Mouse (Mus musculus): ENCODE measurements at regions not wholly inside any gene's neighbourhood (a gene's known extent, or its start where the extent isn't known, plus 50 kb on each side); places are given as distances from the start of the nearest gene placed in this dataset.

- DNase-seq (ENCODE audit: low spot score) (no peak), ATAC-seq (ENCODE audit: low FRiP score) (no peak)
- WGBS: 89% methylated on average over 5 of the region's 5 CpGs
- Histone ChIP-seq H3K9ac (ENCODE audit: low read depth, low read length) (no peak overlapping the region), H3K4me2 (replicated peaks; ENCODE audit: low read depth, low read length) (no peak overlapping the region), H3K4me1 (replicated peaks; ENCODE audit: control insufficient read depth, insufficient read depth, low read length) (no peaks in the 10 kb centered on the region), H3K27ac (ENCODE audit: low read depth, low read length) (no peak overlapping the region), H3K4me3 (ENCODE audit: low read depth, low read length) (no peak overlapping the region), H3K36me3 (ENCODE audit: control insufficient read depth, insufficient read depth, low read length) (no peaks in the 10 kb centered on the region), H3K9me3 (ENCODE audit: control insufficient read depth, low read length) (no peaks in the 10 kb centered on the region), H3K27me3 (ENCODE audit: control insufficient read depth, insufficient read depth, low read length) (no peaks in the 10 kb centered on the region)
These were observed 148.0 kb downstream of the Tle3 start for GRCm38 (mm10) chr9:61520136-61520535.

GRCm38 (mm10) chr9:61517906-61518305 lies 145.7 kb downstream of the Tle3 start:
- no peak overlapping the region for H3K4me3 ChIP-seq (ENCODE audit: low read depth, low read length)
- no peaks in the 10 kb centered on the region for H3K4me1 ChIP-seq (replicated peaks; ENCODE audit: control insufficient read depth, insufficient read depth, low read length)
- H3K4me2 ChIP-seq (replicated peaks; ENCODE audit: low read depth, low read length): no peak overlapping the region
- H3K27me3 ChIP-seq (ENCODE audit: control insufficient read depth, insufficient read depth, low read length): no peaks in the 10 kb centered on the region
- ATAC-seq (ENCODE audit: low FRiP score) (no peak), DNase-seq (ENCODE audit: low spot score) (no peak)
- WGBS: 87% methylated on average over 7 of the region's 7 CpGs
- no peaks in the 10 kb centered on the region for H3K9me3 ChIP-seq (ENCODE audit: control insufficient read depth, low read length)
- H3K27ac ChIP-seq (ENCODE audit: low read depth, low read length): no peak overlapping the region
- no peak overlapping the region for H3K9ac ChIP-seq (ENCODE audit: low read depth, low read length)
- no peaks in the 10 kb centered on the region for H3K36me3 ChIP-seq (ENCODE audit: control insufficient read depth, insufficient read depth, low read length)

DNA sequence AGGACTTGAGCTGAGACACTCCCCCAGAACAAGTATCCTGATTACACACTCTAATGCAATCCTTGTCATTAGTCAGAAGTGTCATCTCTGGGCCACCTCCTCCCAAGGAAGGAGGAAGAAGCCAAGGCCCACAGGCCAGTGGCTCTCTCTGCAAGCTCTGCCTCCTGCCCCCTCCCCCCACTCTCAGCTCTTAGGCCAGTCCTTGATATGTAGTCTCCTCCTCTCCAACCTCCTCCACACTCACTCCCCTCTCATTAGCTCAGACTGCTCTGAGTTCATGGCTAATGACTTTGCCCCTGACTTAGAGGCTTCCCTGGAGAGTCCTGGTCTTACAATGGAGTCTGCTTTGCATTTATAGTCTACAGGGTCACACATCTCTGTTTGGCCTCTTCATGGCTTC lies 139.3 kb downstream of the Tle3 start:
- Histone ChIP-seq H3K36me3 (ENCODE audit: control insufficient read depth, insufficient read depth, low read length) (no peaks in the 10 kb centered on the region), H3K9ac (ENCODE audit: low read depth, low read length) (no peak overlapping the region), H3K4me2 (replicated peaks; ENCODE audit: low read depth, low read length) (no peak overlapping the region), H3K27ac (ENCODE audit: low read depth, low read length) (peak overlapping the region; percentile 31; the same call in 1 of the 2 replicates), H3K27me3 (ENCODE audit: control insufficient read depth, insufficient read depth, low read length) (peaks cover 2% of the 10 kb centered on the region; the same call in 1 of the 2 replicates), H3K4me3 (ENCODE audit: low read depth, low read length) (no peak overlapping the region), H3K9me3 (ENCODE audit: control insufficient read depth, low read length) (no peaks in the 10 kb centered on the region), H3K4me1 (replicated peaks; ENCODE audit: control insufficient read depth, insufficient read depth, low read length) (peaks cover 8% of the 10 kb centered on the region)
- DNase-seq (ENCODE audit: low spot score) (peak; percentile 37), ATAC-seq (ENCODE audit: low FRiP score) (no peak)

GRCm38 (mm10) chr9:61510217-61510893 lies 138.2 kb downstream of the Tle3 start:
- Histone ChIP-seq H3K36me3 (ENCODE audit: control insufficient read depth, insufficient read depth, low read length) (no peaks in the 10 kb centered on the region), H3K9me3 (ENCODE audit: control insufficient read depth, low read length) (no peaks in the 10 kb centered on the region), H3K4me1 (replicated peaks; ENCODE audit: control insufficient read depth, insufficient read depth, low read length) (peaks cover 8% of the 10 kb centered on the region), H3K4me2 (replicated peaks; ENCODE audit: low read depth, low read length) (no peak overlapping the region), H3K4me3 (ENCODE audit: low read depth, low read length) (no peak overlapping the region), H3K9ac (ENCODE audit: low read depth, low read length) (no peak overlapping the region), H3K27me3 (ENCODE audit: control insufficient read depth, insufficient read depth, low read length) (peaks cover 2% of the 10 kb centered on the region; the same call in 1 of the 2 replicates), H3K27ac (ENCODE audit: low read depth, low read length) (no peak overlapping the region)
- WGBS: 25% methylated on average over 14 of the region's 14 CpGs
- ATAC-seq (ENCODE audit: low FRiP score) (no peak), DNase-seq (ENCODE audit: low spot score) (peak; percentile 31)

- Histone ChIP-seq H3K4me3 (ENCODE audit: low read depth, low read length) (no peak overlapping the region), H3K9ac (ENCODE audit: low read depth, low read length) (no peak overlapping the region), H3K4me2 (replicated peaks; ENCODE audit: low read depth, low read length) (0 out of 2 replicates have a peak overlapping the region, but pooled peaks have one; percentile 2), H3K27me3 (ENCODE audit: control insufficient read depth, insufficient read depth, low read length) (peaks cover 2% of the 10 kb centered on the region; the same call in 1 of the 2 replicates), H3K36me3 (ENCODE audit: control insufficient read depth, insufficient read depth, low read length) (no peaks in the 10 kb centered on the region), H3K27ac (ENCODE audit: low read depth, low read length) (no peak overlapping the region), H3K9me3 (ENCODE audit: control insufficient read depth, low read length) (no peaks in the 10 kb centered on the region), H3K4me1 (replicated peaks; ENCODE audit: control insufficient read depth, insufficient read depth, low read length) (peaks cover 8% of the 10 kb centered on the region)
- WGBS: 13% methylated on average over 26 of the region's 26 CpGs
- DNase-seq (ENCODE audit: low spot score) (peak; percentile 53), ATAC-seq (ENCODE audit: low FRiP score) (peak; percentile 77)
These were observed 137.5 kb downstream of the Tle3 start for GRCm38 (mm10) chr9:61509591-61510191.

DNA sequence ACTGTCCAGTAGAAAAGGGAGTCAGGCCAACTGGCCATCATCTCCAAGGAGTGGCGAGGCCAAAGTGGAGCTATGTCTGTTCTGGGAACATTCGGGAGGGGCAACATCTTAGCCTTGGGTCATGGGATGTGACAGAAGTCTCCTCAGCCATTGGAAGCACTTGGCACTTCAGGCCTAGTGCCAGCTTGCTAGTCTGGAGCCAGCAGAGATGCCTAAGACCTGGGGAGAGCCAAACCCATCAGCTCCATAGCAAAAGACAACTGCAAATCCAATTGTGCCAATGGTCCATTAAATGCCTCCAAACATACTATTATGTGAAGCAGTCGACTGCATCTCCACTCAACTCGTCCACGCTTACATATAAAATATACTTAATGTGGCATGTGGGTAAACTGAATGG lies 136.9 kb downstream of the Tle3 start:
- peaks cover 2% of the 10 kb centered on the region; the same call in 1 of the 2 replicates for H3K27me3 ChIP-seq (ENCODE audit: control insufficient read depth, insufficient read depth, low read length)
- H3K9me3 ChIP-seq (ENCODE audit: control insufficient read depth, low read length): no peaks in the 10 kb centered on the region
- no peak overlapping the region for H3K4me3 ChIP-seq (ENCODE audit: low read depth, low read length)
- no peak overlapping the region for H3K9ac ChIP-seq (ENCODE audit: low read depth, low read length)
- DNase-seq (ENCODE audit: low spot score) (no peak), ATAC-seq (ENCODE audit: low FRiP score) (no peak)
- peaks cover 8% of the 10 kb centered on the region for H3K4me1 ChIP-seq (replicated peaks; ENCODE audit: control insufficient read depth, insufficient read depth, low read length)
- WGBS: 66% methylated on average over 5 of the region's 5 CpGs
- H3K4me2 ChIP-seq (replicated peaks; ENCODE audit: low read depth, low read length): no peak overlapping the region
- no peak overlapping the region for H3K27ac ChIP-seq (ENCODE audit: low read depth, low read length)
- no peaks in the 10 kb centered on the region for H3K36me3 ChIP-seq (ENCODE audit: control insufficient read depth, insufficient read depth, low read length)

GRCm38 (mm10) chr9:61500851-61501250 lies 128.7 kb downstream of the Tle3 start:
- no peak for DNase-seq (ENCODE audit: low spot score)
- H3K9me3 ChIP-seq (ENCODE audit: control insufficient read depth, low read length): no peaks in the 10 kb centered on the region
- H3K36me3 ChIP-seq (ENCODE audit: control insufficient read depth, insufficient read depth, low read length): no peaks in the 10 kb centered on the region
- H3K27ac ChIP-seq (ENCODE audit: low read depth, low read length): no peak overlapping the region
- no peaks in the 10 kb centered on the region for H3K27me3 ChIP-seq (ENCODE audit: control insufficient read depth, insufficient read depth, low read length)
- ATAC-seq (ENCODE audit: low FRiP score): no peak
- H3K4me3 ChIP-seq (ENCODE audit: low read depth, low read length): no peak overlapping the region
- no peaks in the 10 kb centered on the region for H3K4me1 ChIP-seq (replicated peaks; ENCODE audit: control insufficient read depth, insufficient read depth, low read length)
- no peak overlapping the region for H3K9ac ChIP-seq (ENCODE audit: low read depth, low read length)
- H3K4me2 ChIP-seq (replicated peaks; ENCODE audit: low read depth, low read length): no peak overlapping the region
- WGBS: 90% methylated on average over 9 of the region's 9 CpGs

DNA sequence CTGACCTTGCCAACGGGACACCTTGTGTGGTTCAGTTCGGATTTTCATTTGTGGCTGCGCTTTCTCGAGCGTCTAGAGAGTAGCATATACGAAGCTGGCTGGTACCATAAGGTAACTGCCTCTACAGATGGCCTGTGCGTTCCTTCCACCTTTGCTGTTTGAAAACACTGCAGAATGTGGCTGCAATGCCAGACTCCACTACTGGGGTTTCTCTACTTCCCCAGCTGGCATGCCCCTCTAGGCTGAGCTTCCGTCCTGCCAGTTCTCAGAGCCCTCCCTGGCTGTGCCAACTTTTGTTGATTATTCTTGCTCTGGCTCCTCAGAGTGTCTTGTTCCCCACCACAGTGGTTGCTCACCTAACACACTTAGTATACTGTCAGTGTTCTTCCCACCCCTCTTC lies 120.7 kb downstream of the Tle3 start:
- Histone ChIP-seq H3K4me2 (replicated peaks; ENCODE audit: low read depth, low read length) (no peak overlapping the region), H3K9ac (ENCODE audit: low read depth, low read length) (no peak overlapping the region), H3K27me3 (ENCODE audit: control insufficient read depth, insufficient read depth, low read length) (no peaks in the 10 kb centered on the region), H3K36me3 (ENCODE audit: control insufficient read depth, insufficient read depth, low read length) (no peaks in the 10 kb centered on the region), H3K9me3 (ENCODE audit: control insufficient read depth, low read length) (no peaks in the 10 kb centered on the region), H3K4me1 (replicated peaks; ENCODE audit: control insufficient read depth, insufficient read depth, low read length) (no peaks in the 10 kb centered on the region), H3K4me3 (ENCODE audit: low read depth, low read length) (no peak overlapping the region), H3K27ac (ENCODE audit: low read depth, low read length) (no peak overlapping the region)
- WGBS: 83% methylated on average over 8 of the region's 8 CpGs
- no peak for DNase-seq (ENCODE audit: low spot score)
- ATAC-seq (ENCODE audit: low FRiP score): no peak

GRCm38 (mm10) chr9:61491131-61491712 lies 119.1 kb downstream of the Tle3 start:
- no peak overlapping the region for H3K27ac ChIP-seq (ENCODE audit: low read depth, low read length)
- no peaks in the 10 kb centered on the region for H3K9me3 ChIP-seq (ENCODE audit: control insufficient read depth, low read length)
- no peak overlapping the region for H3K9ac ChIP-seq (ENCODE audit: low read depth, low read length)
- no peaks in the 10 kb centered on the region for H3K4me1 ChIP-seq (replicated peaks; ENCODE audit: control insufficient read depth, insufficient read depth, low read length)
- no peaks in the 10 kb centered on the region for H3K27me3 ChIP-seq (ENCODE audit: control insufficient read depth, insufficient read depth, low read length)
- no peak for ATAC-seq (ENCODE audit: low FRiP score)
- H3K36me3 ChIP-seq (ENCODE audit: control insufficient read depth, insufficient read depth, low read length): no peaks in the 10 kb centered on the region
- H3K4me3 ChIP-seq (ENCODE audit: low read depth, low read length): no peak overlapping the region
- no peak overlapping the region for H3K4me2 ChIP-seq (replicated peaks; ENCODE audit: low read depth, low read length)
- WGBS: 60% methylated on average over 6 of the region's 6 CpGs
- no peak for DNase-seq (ENCODE audit: low spot score)

Measured in hindbrain, embryonic 11.5 days (tissue).